Mouse (Mus musculus) kidney, postnatal 25 days (tissue): Measurements from ENCODE around the gene Sele.
"Not testable (repeated sequence)": the region's sequence is repeated elsewhere in the genome, so short reads cannot be mapped to it uniquely, and the experiment has no call there.

Experiments used
- DNase-seq, 2 experiments: peaks; one replicate each; pipeline ENCODE4 v3.0.0; 2021; ENCODE audit warnings: mixed read lengths in 2 of 2

The Sele gene

GRCm38 (mm10) chr1:164047934-164048333 is at the start of gene Sele:
Gene Sele (plus strand): TSS chr1:164048234.
- DNase-seq: no peak

- no peak for DNase-seq
Measured at GRCm38 (mm10) chr1:164001831-164002452, 46.1 kb upstream of the Sele start.

GRCm38 (mm10) chr1:164004311-164004710 is 43.7 kb upstream of the Sele start:
- no peak for DNase-seq

- DNase-seq: peak; percentile 40 to 43
Measured at GRCm38 (mm10) chr1:164009235-164009634, 38.8 kb upstream of the Sele start.

- no peak for DNase-seq
Measured at GRCm38 (mm10) chr1:164014616-164015015, 33.4 kb upstream of the Sele start.

- DNase-seq: no peak
Measured at GRCm38 (mm10) chr1:164018221-164018896, 29.7 kb upstream of the Sele start.

- no peak for DNase-seq
Measured at GRCm38 (mm10) chr1:164019789-164020188, 28.2 kb upstream of the Sele start.

- not testable (repeated sequence) for DNase-seq
Measured at GRCm38 (mm10) chr1:164020746-164021145, 27.3 kb upstream of the Sele start.

GRCm38 (mm10) chr1:164022106-164022505 is 25.9 kb upstream of the Sele start:
- DNase-seq: not testable (repeated sequence)

- DNase-seq: no peak
Measured at GRCm38 (mm10) chr1:164025685-164026084, 22.3 kb upstream of the Sele start.

- DNase-seq: peak in 1 of 2 experiments; percentile 62
Measured at GRCm38 (mm10) chr1:164027416-164027815, 20.6 kb upstream of the Sele start.

GRCm38 (mm10) chr1:164040385-164041135 is 7.5 kb upstream of the Sele start:
- DNase-seq: no peak

- peak; percentile 57 to 74 for DNase-seq
Measured at GRCm38 (mm10) chr1:164043549-164043948, 4.5 kb upstream of the Sele start.

- no peak for DNase-seq
Measured at GRCm38 (mm10) chr1:164053561-164053960, 5.5 kb downstream of the Sele start.

GRCm38 (mm10) chr1:164054800-164055199 is 6.8 kb downstream of the Sele start:
- DNase-seq: no peak

GRCm38 (mm10) chr1:164060071-164060470 is 12.0 kb downstream of the Sele start:
- no peak for DNase-seq

- peak in 1 of 2 experiments; percentile 8 for DNase-seq
Measured at GRCm38 (mm10) chr1:164061278-164061677, 13.2 kb downstream of the Sele start.

- no peak for DNase-seq
Measured at GRCm38 (mm10) chr1:164061925-164062324, 13.9 kb downstream of the Sele start, which contains the start of gene Sell. Gene Sell (plus strand): TSS chr1:164061982.

GRCm38 (mm10) chr1:164062856-164063255 is 14.8 kb downstream of the Sele start:
- no peak for DNase-seq

GRCm38 (mm10) chr1:164063745-164064144 is 15.7 kb downstream of the Sele start:
- DNase-seq: no peak

GRCm38 (mm10) chr1:164069261-164069660 is 21.2 kb downstream of the Sele start:
- no peak for DNase-seq

- DNase-seq: no peak
Measured at GRCm38 (mm10) chr1:164070461-164070860, 22.4 kb downstream of the Sele start.

- no peak for DNase-seq
Measured at GRCm38 (mm10) chr1:164071111-164071510, 23.1 kb downstream of the Sele start.

- no peak for DNase-seq
Measured at GRCm38 (mm10) chr1:164072001-164072400, 24.0 kb downstream of the Sele start.
